Mouse (Mus musculus) cerebellum, adult 9-10 months (tissue): ENCODE data around the gene Sema6d.
"Not testable (repeated sequence)": the region's sequence is repeated elsewhere in the genome, so short reads cannot be mapped to it uniquely, and the experiment has no call there.

ENCODE experiments used
- DNase-seq: peaks from one replicate; pipeline ENCODE4 v3.0.0; 2022

Sema6d gene

DNA sequence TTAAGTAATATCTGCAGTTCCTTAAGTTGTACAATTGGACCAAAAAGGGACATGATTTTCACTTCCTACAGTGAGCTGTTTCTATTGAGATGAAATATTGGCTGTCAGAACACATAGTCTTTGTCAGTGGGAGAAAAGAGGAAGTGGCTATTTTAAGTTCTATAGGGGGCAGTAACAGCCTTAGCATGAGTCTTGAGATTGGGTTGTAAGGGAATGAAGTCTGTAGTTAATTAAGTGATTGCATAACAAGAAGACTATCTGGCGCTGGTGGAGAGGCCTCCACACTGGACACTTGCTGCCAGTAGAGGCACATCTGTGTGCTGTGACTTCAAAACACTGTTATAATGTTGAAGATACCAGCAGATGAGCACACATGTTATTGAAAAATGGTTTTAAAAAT lies 209.1 kb downstream of the Sema6d start:
- peak; percentile 5 for DNase-seq

DNA sequence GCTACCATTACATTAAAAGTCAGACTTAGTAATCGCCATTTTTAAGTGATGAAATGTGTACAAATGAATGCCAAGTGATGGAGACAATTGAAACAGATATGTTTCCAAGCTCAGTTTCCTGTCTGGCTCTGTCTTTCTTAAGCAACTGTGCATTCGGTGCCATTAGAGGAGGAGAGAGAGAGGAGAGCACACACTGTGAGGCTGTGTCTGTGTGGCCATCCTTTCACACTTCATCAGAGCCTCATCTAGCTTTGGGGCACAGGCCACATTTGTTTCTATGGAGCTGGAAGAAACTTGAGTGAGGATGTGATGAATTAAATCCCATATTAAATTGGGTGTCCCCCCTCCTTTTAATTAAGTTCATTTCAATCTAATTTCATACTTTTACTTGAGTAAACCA lies 218.8 kb downstream of the Sema6d start:
- DNase-seq: no peak

DNA sequence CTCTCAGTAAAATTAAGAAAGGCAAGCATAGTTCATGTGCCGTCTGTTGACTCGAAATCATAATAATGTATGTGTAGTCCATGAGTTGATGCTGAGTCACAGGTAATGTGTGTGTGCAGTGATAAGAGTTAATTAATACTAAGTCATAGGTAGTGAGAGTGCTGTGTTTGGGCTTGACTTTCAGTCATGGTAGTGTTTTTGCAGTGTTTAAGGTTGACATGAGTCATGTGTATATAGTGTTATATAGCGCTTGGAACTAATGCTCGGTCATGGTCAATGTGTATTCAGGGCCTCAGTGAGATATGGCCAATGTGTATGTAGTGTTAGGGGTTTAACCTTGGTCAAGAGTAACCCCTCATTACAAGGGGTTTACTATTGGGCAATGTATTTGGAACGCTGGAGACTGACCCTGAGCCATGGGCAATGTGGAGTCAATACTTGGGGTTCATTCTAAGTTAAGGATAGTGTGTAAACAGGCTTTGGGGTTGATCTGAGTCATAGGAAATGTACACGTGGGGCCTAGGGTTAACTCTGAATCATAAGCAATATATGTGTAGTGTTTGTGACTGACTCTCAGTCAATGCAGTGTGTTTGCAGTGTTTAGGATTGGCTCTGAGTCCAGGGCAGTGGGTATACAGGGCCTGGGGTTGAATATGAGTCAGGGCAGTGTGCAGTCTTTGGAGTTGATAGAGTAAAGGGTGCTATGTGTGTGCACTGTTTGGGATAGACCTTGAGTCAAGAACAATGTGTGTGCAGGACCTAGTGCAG lies 219.8 kb downstream of the Sema6d start:
- DNase-seq: no peak

DNA sequence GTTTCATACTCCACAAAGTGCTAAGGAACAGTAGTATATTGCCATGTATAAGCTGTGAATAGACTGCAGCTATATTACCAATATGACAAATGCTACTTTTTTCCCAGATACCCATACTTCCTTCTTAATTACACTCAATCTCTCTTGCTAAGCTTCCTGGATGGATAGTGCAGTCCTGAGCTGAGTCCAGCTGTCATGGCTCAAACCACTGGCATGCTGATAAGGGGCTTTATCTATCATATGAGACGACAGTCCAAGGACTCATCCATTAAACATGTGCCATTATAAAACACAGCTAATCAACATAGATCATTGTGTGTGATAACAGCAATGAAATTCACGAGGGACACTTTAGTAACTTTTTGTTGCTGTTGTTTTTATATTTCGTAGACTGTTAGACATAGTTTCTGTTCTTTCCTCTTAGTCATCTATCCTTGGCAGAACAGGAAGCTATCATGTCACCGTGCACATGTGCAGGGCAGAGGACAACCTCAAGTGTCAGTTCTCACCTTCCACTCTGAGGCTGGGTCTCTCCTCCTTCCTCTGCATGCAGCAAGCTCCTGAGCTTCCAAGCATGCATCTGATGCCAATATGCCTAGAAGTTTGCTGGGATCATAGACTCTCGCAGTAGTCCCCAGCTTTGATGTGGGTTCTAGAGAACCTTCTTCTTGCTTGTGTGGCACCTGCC lies 232.9 kb downstream of the Sema6d start:
- DNase-seq: no peak

DNA sequence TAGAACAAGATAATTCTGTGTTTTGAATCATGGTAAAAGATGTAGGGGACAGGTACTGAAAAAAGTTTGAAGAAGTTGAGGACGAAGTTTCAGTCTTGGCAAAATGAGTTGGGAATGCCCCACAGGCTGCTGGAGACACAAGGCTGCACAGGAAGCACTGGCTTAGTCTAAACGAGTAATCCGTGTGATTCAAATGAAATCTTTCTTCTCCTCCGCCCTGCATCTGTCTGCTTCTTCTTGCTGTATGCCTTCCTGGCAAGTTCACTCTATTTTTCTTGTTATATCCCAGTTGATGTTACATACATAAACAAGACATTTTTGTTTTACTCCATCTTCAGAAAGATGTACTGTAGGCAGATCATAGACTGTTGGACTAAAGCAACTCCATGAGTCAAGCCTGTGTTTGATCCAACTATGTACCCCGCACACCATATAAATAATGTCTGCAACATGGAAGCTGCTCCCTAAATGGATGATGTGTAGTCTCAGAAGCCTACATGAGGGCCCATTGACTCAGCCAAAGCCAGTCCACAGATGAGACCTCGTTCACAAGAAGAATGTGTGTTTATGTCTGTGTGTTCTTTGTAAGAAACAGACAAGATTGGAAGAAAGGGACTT lies 234.4 kb downstream of the Sema6d start:
- DNase-seq: no peak

DNA sequence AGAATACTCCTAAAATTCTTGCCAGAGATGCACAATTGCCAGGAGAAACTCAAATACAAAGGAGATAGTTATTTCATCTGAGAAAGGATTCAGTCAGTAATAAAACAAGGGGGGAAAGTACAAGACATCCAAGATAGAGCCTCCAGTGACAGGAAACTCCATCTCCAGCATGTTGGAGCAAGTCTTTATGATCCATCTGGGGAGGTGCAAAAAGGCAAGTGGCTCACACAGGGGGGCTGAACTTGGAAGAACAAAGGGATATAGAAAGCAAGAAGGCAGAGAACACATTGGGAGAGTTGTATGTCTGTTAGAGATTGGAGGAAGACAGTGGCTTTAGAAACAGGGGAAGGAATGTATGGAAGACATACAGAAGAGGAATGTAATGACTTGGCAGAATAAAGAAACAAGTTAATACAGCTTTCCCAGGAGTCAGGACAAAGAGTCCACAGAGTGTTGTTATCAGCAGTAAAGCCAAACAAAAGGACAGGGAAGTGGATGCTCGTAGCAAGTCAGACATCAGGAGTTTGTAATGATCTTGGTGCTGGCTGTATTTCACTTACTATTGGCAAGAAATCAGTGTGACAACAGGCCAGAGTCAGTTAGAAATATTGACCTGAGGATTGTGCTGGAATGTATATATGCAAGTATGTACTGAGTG lies 239.8 kb downstream of the Sema6d start:
- DNase-seq: no peak

DNA sequence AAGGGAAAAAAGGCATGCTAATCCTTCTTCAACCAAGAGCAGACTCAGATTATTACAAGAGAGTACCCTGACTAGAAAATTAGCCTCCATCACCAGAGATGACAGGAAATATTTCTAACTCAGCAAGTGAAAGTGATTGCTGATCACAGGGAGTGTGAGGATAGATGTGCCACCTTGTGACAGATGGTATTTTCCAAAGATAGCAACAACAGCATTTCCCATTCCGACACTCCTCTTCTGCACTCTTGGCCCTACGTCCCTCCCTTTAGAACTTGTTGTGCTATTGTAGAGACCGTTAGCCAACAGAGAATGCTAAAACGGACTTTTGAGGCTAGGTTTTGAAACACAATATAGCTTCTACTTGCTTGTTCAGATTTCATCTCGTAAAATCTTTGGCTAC lies 243.1 kb downstream of the Sema6d start:
- DNase-seq: no peak

DNA sequence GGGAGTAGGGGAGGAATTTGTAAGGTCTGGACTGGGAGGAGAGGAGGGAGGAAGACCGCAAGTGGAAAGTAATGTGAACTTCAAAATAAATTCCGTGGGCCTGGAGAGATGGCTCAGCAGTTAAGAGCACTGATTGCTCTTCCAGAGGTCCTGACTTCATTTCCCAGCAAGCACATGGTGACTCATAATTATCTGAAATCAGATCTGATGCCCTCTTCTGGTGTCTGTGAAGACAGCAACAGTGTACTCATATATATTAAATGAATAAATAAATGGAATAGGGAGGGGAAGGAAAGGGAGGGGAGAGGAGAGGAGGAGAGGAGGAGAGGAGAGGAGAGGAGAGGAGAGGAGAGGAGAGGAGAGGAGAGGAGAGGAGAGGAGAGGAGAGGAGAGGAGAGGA lies 244.9 kb downstream of the Sema6d start:
- DNase-seq: not testable (repeated sequence)

DNA sequence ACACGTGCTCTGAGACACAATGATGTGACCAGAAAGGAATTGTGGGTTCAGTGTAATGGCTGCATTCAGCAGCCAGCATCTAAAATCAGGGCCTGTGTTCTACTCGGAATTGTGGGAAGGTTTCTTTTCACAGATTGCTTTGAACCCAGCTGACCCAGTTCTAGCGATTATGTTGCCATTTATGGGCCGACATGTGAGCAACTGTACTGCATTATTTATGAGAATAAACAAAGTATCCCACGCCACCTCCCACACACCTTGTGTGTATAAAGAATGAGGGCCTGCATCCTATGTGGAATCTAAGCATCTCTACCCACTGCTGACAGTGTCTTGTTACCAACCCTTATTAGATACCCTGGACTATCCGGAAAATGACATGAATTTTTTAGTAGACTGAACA lies 248.5 kb downstream of the Sema6d start:
- DNase-seq: no peak

DNA sequence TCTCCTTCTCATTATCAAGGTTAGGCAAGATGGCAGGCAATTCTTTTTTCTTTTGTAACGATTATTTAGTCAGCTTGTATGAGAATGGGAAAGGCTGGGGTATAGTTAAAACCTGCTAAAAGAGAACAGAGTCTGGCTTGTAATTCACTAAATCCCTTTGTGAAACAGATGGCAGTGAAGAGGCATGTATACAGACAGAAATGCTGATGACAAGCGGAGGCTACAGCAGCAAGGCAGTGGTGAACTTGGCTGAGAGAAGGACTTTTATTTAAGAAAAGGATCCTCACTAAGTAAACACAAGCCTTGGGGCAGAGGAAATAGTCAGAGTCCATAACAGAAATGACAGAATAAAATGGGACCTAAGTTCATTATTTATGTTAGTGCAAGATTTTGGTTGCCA lies 264.4 kb downstream of the Sema6d start:
- DNase-seq: no peak

DNA sequence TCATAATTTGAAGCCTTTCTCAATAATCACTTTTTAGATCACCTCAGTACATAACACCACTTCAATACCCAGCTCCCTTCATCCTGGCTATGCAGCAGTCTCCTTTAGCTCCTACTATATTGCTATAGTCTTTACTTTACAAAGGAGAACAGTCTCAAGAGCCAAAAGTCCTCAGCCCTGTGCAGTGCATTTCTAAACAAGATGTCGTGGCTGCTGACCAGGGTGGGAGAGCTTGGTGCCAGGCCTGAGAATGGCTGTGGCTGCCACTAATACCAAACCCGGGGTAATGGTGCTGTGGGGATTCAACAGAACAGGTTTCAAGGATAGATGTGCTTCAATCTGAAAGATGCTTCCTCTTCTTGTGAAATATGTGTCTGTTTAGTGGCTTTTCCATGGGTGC lies 264.9 kb downstream of the Sema6d start:
- DNase-seq: no peak

DNA sequence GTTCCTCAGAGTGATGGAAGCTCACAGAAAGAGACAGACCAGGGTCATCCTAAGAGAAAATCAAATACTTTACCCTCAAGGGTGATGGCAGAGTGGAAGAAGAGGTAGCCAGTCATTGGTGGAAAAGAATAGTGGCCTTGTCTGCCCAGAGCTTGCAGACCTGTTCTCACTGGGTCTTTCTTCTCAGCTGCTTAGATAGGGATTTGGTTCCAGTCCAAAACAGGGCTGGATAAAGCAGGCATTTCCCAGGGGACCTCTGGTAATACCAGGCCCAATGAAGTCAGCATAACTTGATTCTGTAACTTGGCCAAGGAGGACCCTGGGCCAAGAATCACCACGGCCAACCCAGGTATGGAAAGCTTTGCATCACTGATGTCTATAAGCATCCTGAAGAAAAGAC lies 279.5 kb downstream of the Sema6d start:
- DNase-seq: no peak

DNA sequence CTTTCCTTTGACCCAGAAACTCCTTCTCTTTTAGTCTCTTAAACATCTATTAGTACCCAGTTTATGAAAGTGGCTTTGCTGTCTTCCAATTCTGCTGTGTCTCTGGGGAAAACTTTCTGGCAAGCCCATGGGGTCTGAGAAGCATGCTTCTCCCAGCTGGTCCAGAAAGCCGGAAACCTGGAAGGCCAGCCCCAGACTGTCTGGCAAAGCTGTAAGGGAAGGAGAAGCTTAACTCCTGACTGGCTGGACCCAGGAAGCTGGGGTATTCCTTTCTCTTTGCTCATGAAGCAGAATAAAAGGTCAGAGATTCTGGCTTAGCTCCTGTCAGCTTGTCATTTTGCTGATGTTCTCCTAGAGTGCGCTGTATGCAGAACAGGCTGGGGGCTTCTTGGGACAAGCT lies 280.2 kb downstream of the Sema6d start:
- DNase-seq: peak; percentile 20

DNA sequence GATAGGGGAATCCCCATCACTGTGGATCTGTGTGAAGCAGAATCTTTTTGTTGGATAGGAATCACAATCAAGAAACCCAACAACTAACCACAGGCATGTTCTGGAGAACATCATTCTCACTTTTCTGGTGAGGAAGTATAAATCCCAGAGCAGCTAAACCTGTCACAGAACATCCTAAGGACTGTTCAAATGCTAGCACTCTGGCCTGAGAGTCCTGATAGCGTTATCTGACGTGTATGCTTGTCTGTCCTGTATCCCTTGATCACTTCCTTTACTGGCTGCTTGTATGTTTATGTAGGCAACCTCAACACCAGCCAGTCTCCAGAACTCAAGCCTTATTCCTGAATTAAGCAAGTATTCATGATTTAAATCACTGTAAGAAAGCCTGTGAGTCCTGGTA lies 281.6 kb downstream of the Sema6d start:
- no peak for DNase-seq

DNA sequence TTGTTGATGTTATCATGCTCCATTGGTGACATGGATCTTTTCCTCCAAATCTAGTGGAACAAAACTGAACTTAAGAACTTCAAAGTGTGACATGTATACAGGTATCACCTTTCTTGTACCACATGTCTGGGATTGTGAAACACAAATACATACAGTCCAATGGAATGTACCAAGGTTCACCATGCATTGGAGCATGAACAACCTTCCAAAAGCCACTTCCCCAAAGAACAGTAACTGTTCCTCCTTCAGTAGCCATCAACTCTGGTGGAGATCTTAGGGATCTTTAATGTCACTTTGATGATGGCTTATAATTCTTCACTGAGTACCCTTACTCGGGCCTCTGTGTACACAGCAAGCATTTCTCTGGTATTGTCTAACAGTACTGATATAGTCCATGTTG lies 295.3 kb downstream of the Sema6d start:
- DNase-seq: no peak

DNA sequence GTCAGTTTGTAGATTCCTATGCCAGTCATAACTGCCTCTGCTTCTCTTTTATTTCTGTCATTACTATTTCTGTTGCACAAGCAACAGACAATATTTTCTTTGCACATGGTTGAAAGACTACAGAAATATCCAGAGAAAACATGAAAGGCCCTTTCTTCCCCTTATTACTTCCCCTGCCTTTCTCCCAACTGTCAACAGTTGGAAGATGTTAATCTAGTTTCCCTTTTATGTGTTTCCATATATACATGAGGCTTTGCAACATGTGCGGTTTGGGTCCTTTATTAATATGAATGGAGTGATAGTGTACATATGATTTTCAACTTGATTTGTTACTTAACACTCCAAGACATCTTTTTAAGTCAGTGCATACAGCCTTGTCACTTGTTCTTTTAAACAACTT lies 296.0 kb downstream of the Sema6d start:
- DNase-seq: no peak

DNA sequence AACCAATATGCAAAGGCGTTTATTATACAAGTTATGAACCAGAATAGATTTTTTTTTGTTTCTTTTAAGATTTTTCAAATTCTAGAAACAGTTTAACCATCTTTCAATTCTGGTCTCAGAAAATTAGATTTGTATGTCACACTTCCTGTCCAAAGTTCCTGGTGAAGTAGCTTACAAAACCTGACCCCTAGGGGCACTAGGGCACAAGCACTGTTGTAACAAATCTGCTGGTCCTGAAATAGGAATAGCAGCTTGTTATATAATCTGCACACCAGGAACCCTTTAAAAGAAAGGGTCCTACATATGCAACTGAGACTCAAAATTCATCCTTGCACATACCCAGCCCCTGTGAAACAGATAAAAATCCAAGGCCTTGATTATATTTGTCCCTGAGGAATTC lies 298.5 kb downstream of the Sema6d start:
- DNase-seq: no peak

DNA sequence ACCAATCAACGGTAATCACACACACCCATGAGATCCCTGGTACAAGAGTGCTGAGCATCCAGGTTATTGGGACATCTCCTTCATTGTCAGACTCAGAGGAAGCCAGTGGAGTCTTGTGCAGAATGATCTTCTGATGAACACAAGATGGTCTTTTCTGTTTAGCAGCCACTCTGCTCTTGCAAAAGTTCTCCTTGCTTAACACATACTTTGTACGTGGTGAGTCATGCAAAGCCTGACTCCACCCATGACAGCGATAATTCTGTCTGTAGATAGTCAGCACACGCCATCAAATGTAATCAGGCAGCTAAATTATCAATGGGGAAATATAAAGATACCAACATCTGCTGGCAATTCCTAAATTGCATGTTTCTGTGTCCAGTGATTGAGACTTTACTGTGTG lies 307.0 kb downstream of the Sema6d start:
- no peak for DNase-seq

DNA sequence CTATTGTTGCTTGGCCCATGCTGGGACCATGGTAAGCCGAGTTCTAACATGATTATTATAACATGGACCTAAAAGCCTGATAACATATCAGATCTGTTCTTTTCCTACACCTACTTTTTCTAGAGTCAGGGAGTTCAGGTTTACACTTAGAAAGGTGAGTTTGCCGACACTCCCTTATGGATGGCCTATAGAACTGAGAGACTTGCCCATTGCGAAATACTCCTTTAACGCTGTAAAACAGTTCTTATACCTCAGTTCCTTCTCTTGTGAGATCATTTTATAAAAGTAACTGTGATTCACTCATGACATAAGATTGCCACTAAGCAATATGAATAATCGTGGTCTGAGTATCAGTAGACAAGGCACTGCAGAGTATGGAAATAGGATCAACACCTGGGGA lies 307.5 kb downstream of the Sema6d start:
- DNase-seq: no peak

DNA sequence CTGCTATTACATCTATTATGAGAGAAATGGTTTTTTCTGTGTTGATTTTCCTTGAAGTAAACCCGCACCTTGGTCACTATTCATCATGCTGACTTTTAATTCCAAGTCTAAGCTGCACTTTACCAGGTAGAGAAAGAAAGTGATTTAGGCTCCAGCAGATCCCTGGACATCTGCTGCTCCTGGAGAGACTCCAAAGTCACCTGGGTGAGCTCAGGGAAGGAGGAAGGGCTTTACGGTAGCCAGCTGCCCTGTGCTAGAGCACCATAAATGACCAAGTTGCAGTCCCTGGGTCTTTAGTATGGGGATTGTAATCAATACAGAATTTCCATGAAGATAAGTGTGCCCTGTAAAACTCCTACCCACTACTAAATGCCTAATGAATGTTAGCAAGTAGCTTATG lies 309.8 kb downstream of the Sema6d start:
- DNase-seq: no peak

DNA sequence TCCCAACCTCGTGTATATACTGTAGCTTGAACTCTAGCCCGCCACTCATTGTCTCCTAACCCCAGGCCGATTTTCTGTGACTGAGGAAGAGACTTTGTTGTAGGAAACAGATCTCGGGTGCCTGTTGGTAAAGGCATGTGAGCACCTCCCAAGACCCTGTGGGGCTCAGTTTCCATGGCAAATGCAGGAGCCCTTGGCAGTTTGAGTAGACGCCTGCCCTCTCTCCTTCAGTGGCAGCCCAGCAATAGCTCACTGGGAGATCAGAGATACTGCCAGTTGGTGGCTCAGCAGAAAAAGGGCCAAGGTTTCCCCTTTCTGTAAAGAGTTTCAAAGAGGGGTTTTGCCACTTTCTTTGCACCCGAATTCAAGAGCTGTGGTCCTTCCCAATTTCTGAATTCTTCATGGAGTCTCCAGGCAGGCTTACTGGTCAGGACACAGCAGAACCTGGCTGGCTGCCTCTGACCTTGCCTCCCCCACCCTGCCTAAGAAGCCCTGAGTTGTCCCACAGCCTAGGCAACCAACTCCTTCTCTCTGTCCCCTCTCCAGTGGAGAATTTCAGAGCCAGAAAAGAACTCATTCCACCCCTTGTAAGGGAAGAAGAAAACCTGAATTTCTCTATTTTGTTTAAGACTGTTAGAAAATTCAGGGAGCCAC lies 312.1 kb downstream of the Sema6d start:
- no peak for DNase-seq

DNA sequence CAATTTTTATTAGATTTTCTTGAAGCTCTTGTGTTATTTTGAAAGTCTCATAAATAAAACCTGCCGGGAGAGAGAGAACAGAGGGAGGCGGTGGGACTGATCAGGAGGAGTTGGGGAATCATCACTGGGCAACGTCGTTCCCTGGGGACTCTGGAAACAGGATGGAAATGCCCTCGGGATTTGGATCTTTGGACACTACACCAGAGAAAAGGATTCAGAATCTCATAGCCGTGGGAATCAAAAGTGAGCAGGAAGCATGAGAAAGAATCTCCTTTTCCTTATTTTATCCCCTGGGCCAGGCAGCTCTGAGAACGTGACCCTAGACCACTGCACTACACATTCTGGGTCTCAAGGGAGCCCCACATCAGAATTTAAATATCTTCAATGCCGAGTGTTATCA lies 313.8 kb downstream of the Sema6d start:
- DNase-seq: no peak

DNA sequence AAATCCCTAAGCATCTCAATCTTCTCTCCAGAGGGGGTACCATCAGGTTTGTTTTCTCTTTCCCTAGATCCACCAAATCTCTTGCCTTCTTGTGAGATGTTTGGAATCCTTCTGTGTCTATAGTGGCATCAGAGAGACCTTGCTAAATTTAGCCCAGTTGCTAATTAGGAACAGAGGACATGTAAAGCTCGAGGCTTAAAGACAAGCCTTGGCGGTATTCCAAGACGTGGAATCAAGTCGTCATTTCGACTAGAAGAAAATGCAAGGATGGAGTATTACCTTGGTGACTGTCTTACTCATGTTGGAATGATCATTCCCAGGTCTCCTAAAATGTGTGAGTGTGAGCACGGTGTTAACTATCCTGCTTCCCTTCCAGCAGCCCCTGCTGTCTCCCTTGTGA lies 314.2 kb downstream of the Sema6d start:
- DNase-seq: no peak
